Mouse (Mus musculus): ENCODE measurements around the gene Mpp1. TPM values are rescaled to one million over a fixed set of nuclear protein-coding genes. Genes with fewer than 3 reads are reported as not detected.

Gene Mpp1
- total RNA-seq (2015) (95.3 and 104 TPM in 2 replicates), total RNA-seq (2017) (88.8 and 97.8 TPM in 2 replicates)

DNA sequence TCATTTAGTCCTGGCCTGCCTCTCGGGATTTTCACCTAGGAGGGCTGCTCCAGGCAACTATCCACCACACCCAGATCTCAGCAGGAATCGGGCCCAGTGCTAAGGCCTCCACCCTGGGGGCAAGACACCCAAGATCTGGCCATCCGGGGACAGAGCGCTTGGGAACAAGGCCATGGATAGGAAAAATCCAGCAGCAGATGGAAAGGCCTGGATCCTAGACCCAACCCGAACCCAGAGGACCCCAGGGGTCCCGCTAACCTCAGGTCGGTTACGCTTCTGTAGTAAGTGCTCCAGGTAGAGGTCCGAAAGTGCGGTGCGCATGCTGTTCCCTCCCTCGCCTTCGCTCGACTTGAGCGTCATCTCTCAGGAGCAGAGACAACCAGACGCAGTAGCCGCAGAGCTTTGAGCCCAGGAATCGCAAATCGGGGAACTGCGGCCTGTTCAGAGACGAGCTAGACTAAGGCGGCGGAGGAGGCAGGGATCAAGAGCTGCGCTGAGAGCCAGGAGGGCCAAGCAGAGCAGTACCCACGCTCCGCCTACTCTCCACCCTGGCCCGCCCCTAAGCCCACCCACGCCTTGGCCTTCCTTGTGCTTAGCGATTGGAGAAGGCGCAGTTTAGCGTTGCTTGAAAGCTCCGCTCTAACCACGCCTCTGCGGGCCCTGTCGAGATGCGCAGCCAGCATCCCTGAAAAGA, at the start of gene Mpp1:
Gene Mpp1 (minus strand): TSS at position 550 of the 694 bp plus-strand sequence.
- peak; percentile 93 for ATAC-seq (ENCODE audit: poor library complexity, severe bottlenecking)

DNA sequence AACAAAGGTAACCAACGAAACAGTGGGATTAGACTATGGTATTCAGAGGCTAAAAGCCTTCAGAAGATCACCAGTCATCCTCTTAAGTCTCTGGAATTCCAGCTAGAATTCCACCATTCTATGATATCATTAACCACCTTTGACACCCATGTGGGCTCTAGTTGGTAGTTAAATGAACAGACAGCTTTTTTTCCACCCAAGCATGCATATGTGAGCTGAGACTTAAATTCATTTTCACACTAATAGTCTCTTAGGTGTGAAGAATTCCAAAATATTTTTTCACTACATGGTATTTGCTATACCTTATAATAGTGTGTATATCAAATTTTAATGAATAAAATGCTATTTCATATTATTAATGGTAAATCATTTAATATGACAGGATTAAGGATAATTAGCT, 32.9 kb upstream of the Mpp1 start, which contains the start of gene Smim9:
Gene Smim9 (minus strand): TSS at position 101 of the 400 bp plus-strand sequence.
- ATAC-seq (ENCODE audit: poor library complexity, severe bottlenecking), result no peak

DNA sequence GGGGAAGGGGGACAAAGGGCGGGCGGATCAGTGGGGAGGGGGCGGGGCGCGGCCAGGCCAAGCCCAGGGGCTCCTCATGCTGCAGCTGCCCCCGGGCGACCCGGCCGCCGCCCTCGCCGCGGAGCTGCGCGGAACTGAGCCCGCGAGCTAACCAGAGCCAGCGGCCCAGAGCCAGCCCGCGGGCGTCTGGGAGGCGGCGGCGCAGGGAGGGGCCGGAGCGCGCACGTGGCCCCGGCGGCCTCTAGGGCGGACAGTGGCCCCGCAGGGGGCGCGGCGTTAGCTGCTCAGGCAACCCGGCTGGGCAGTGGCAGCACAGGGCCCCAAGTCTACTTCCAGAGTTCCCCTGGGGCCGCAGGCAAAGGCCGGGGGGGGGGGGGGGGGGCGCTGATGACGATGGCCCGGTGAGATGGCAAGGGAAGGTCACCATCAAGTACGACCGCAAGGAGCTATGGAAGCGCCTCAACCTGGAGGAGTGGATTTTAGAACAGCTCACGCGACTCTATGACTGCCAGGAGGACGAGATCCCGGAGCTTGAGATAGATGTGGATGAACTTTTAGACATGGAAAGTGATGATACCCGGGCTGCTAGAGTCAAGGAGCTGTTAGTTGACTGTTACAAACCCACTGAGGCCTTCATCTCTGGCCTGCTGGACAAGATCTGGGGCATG, 24.9 kb upstream of the Mpp1 start:
- ATAC-seq (ENCODE audit: poor library complexity, severe bottlenecking), result peak; percentile 84

DNA sequence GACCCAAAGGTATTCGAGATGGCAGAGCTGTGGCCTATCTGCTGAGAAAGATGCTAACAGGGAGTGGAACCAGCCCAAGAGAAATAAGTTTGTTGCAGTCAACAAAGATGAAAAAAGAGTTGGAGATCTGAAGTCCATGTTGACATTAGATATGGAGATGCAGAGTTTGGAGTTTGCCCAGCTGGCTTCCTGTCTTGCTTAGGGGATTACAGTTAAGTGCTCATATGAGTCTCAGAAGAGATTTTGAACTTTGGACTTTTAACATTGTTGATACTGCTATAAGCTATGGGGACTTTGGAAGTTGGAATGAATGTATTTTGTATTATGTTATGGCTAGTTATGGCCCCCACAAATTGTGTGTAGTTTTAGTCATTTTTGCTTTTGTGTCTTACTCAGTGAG, 21.4 kb upstream of the Mpp1 start:
- ATAC-seq (ENCODE audit: poor library complexity, severe bottlenecking), result no peak

DNA sequence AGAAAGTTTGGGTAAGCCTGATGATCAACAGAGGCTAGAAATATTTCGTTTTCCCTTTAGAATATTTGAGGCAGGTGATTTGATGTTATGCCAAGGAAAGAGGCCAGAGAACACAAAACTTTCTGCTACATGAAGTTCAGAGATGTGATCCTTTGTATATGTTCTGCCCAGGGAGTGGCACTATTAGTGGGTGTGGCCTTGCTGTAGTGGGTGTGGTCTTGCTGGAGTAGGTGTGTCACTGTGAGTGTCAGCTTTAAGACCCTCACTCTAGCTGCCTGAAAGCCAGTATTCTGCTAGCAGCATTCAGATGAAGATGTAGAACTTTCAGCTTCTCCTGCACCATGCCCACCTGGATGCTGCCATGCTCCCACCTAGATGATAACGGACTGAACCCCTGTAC, 19.5 kb upstream of the Mpp1 start:
- ATAC-seq (ENCODE audit: poor library complexity, severe bottlenecking), result no peak

DNA sequence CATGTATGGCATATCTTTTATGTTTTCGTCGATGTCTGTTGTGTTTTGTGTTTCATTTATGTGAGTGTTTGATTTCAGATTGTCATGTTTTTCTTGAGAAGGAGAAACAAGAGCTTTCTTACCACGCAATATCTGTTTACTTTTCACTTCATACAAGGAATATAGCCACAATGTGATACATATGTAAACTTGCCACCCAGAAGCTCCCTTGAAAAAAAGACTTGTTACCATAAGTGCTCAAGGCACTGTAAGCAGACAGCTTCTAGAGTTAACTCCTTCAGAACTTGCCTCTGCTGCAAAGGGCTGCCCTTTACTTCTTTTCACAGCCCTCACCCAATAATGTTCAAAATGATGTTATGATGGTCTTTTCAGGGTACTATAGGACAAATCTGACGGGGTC, 17.6 kb upstream of the Mpp1 start:
- ATAC-seq (ENCODE audit: poor library complexity, severe bottlenecking), result no peak

DNA sequence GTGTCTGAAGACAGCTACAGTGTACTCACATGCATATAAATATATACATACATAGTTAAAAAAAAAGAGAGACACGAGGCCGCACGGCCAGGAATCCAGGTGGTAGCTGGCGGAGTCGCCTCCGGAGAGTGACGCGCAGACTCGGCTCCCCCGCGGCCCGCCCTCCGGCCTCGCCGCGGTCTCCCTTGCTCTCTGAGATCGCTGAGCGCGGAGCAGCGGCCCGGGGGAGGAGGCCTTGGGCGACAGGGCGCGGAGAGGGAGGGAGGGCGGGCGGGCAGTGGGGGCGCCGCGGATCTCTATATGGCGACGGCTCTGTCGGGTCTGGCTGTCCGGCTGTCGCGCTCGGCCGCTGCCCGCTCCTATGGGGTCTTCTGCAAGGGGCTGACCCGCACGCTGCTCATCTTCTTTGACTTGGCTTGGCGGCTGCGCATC, 12.3 kb upstream of the Mpp1 start:
- ATAC-seq (ENCODE audit: poor library complexity, severe bottlenecking), result peak; percentile 66; the same call in 1 of the 2 replicates

DNA sequence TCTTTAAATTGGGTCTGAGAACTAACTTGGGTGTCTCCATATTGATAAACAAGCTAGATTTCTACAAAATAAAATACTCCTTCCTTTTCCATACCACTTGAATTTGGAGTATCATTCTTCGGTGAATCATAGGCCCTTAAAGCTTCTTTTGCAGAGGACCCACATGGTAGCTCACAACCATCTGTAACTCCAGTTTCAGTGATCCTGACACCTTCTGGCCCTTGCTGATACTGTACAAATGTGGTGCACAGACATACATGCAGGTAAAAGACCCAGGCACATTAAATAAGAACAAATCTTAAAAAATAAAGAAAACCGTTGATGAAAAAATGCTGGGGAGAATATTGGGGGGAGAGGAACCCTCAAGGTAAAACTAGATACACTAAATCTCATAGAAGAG, 7.4 kb upstream of the Mpp1 start:
- ATAC-seq (ENCODE audit: poor library complexity, severe bottlenecking), result no peak

DNA sequence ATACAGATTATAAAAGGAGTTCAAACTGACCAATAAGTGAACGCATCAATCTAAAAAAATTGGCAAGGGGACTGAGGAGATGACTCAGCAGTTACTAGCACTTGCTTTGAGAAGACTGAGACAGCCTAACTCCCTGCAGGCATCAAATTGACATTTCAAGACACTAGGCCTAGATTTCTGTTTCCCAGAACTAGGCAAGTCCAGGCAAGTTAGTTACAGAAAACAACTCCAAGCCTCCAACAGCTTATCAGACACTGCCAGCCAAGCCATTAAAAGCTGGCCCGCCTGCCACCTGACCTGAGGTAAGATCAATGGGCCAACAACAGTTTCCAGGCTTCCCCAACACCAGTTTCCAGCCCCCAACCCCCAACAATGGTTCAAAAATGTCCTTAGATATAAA, 6.9 kb upstream of the Mpp1 start:
- no peak for ATAC-seq (ENCODE audit: poor library complexity, severe bottlenecking)

DNA sequence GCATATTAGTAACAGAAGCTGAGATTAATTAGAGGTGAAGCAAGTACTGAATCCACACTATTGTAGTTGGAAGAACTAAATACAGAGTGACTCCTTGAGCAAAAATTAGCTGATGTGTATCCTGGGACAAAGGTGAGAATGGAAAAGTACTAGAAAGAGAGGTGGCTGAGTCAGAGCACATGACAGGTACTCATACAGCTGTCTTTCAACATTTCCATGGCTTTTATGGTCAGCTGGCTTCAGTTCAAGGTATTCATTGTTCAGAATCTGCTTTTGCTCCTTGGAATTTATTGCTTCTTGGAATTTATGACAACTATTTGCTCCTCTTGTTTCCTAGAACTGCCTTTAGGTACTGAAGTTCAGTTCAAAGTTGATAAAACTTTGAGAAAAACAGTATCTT, 6.1 kb upstream of the Mpp1 start:
- no peak for ATAC-seq (ENCODE audit: poor library complexity, severe bottlenecking)

DNA sequence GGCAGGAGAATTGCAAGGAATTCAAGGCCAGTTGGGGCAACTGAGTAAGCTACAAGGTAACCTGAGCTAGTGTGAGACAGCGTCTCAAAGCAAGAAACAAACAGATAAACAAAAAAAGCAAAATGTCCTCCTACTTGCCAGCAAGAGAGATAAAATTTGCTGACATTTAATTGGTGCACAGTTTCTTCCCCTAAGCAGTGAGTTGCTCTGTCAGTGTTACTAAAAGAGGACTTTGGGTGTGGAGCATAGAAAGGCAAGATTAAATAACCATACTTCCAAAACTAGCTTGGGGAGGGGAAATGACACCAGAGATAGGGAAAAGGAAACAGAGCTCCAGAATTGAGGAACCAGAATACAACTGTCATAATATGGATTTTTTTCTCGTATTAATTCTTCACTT, 1.3 kb downstream of the Mpp1 start:
- ATAC-seq (ENCODE audit: poor library complexity, severe bottlenecking), result peak; percentile 19; the same call in 1 of the 2 replicates

DNA sequence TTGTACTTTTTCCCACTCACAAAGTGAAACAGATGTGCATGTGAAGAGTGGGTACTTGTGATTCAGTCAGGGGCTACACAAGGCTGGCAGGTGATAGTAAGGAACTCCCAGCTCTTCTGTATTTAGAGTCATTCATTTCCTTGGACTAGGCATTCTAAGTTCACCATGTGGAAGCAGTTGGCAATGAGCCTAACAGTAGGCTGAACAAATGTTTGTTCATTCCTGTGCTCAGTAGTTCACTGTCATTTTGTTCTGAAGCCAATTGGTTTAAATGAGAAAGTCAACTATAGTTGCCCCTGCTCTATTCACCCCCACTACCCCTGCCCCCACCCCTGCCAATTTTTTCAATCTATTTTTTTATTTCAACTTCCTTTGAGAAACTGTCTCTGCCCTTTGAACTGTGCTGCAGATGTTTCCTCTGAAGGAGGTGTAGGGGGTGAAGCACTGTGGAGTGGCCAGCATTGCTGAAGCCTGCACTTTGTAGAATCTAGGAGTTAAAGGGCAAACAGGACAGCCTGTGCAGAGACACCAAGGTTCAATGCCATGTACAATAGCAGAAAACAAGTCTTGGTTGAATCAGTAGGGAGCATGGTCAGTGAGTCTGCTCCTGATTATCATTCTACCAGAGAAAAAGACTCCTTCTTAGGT, 2.4 kb downstream of the Mpp1 start:
- no peak for ATAC-seq (ENCODE audit: poor library complexity, severe bottlenecking)

DNA sequence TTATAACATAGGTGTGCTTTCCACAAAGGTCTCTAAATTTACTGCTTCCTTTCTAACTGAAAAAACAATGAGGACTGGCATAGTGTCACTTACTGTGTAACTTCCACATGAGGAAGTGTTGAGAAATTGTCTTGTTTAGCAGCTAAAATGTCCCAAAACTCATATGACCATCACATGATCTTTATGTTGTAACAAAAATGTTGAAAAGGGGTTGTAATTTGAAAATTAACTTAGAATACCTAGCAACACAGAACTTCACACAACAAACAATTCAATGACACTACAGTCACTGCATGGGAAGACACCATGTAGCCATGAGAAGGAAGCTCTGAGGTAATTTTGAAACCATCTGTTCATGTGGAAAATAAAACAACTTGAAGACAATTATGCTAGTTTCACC, 3.9 kb downstream of the Mpp1 start:
- ATAC-seq (ENCODE audit: poor library complexity, severe bottlenecking), result peak; percentile 51

DNA sequence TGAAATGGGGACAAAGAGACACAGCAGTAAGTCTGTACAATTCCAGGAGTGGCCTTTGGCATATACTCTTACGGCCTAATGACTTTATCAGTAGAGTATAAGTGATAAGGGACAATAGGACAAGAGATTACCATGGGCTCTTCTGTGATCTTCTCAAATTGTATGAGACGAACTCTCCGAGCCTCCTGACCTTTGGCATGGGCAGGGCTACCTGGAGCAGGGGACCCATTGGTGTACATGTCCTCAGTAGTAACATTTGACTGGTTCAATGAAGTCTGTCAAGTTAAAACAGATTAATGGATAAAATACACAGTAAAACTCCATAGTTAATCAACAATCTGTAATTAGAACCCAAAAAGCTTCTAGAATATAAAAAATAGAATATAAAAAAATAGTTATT, 5.2 kb downstream of the Mpp1 start:
- no peak for ATAC-seq (ENCODE audit: poor library complexity, severe bottlenecking)

DNA sequence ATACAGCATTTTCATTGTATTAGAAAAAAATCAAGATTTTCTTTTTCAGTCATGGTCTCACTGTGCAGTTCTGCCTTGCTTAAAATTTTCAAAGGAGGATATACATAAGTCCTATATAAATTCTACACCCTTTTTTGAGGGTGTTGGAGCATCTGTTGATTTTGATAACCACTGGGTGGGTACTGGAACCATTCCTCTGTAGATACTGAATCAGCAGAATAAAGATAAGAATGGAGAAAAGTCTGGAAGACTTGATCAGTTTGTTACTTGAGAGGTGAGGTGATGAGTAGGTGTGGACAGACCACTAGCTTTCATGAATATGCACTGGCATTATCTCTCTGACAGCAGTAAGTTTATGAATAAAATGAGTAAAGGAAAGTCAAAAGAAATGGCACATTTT, 15.3 kb downstream of the Mpp1 start:
- ATAC-seq (ENCODE audit: poor library complexity, severe bottlenecking), result no peak

DNA sequence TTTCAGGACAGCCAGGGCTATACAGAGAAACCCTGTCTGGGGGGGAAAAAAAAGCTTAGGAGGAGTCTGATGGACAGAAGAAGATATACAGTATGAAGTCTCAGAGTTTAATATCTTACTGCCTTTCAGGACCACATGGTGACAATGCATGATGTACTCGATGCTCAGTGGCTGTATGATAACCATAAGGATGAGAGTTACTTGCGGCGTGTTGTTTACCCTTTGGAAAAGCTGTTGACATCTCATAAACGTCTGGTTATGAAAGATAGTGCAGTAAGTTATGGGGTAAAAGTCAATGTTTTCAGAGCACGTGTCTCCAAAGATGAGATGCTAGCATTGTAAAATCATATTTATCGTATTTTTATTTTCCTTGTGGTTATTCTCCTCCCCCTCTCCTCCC, 28.5 kb downstream of the Mpp1 start:
- ATAC-seq (ENCODE audit: poor library complexity, severe bottlenecking), result no peak

DNA sequence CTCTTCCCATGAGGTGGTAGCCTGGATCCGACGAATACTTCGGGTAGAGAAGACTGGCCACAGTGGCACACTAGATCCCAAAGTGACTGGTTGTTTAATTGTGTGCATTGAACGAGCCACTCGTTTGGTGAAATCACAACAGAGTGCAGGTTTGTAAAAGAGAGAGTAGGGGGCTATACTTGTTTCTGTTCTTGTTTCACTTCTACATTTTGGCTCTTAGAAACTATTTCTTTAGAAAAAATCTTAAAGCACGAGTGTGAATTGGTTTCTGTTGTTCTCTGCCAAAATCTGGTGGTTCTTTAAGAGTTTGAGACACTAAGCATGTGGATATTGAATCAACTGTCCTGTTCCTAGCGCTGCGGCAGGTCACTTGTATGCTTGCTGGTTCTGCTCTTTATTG, 32.0 kb downstream of the Mpp1 start:
- no peak for ATAC-seq (ENCODE audit: poor library complexity, severe bottlenecking)

DNA sequence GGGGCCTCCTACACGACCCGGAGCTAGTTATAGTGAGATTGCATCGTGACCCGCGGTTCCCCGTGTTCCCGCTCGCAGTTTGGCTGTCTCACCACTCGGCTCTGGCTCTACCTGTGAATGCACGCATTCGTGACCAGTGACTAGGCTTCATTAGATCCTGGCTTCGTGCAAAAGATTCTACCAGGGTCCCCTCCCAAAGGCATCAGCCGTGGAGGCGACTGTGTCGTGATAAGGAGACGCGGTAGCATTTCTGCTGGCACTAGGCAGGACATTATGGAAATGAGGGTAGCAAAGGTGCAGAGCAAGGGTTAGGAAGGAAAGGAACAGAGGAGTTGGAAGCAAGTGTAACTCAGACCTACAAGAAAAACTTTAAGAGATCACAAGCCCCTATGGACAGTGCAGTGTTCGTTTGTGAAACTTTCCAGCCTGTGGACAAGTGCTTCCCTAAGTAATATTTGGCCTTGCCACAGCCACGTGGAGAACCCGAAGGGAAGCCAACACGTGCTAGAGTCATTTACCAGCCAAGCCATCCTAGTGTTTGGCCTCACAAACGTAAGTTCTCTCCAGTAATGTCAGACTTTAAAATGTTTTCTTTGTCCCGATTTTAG, 34.5 kb downstream of the Mpp1 start:
- no peak for ATAC-seq (ENCODE audit: poor library complexity, severe bottlenecking)

DNA sequence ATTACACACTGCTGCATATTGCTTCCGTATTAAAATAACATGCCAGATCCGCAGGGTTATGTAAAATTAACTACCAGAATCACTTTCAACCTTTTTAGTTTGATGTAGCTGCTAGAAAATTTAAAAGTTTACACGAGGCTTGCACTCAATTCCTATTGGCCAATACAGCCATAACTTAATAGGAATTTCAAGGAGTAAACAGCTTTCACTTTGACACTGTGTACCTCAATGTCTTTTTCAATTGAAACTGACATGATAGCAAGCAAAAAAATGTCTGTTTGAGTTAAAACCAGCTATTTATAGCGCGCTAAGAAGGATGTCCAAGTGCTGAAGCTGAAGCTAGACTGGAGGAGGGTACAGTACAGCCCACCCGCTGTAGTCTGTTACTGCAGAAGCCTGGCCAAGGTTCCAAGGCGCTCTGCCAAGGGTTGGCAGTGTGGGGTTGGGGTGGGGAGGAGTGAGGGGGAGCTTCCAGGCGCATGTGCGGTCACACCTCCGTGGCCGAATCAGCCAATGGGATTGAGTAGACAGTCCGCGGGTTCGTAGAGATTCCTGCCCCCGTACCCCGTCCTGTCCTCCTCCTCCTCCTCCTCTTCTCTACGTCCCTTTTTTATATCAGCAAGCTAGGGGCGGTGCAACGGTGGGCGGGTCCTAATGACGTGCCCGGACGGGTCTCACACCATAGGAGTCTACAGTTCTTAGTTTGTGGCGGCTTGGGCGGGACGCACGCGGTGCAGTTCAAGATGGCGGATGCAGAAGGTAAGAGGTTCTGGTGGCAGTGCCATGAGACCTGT, 35.2 kb downstream of the Mpp1 start, which contains the start of gene Dkc1:
Gene Dkc1 (plus strand): TSS at position 486 of the 794 bp plus-strand sequence.
- peak; percentile 99 for ATAC-seq (ENCODE audit: poor library complexity, severe bottlenecking)

DNA sequence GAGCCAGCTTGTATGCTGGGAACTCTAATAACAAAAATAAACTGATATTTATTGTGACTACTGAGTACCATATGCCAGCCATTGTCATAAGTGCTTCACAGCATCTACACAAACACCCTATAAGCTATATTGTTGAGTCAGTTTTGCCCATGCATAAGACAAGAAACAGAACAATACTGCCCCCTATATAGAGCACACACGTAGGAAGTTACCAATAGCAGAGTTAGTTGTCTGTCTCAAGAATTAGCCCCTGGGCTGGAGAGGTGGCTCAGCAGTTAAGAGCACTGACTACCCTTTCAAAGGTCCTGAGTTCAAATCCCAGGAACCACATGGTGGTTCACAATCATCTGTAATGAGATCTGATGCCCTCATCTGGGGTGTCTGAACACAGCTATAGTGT, 45.2 kb downstream of the Mpp1 start:
- peak; percentile 28; the same call in 1 of the 2 replicates for ATAC-seq (ENCODE audit: poor library complexity, severe bottlenecking)

All from megakaryocyte, adult 5-6 weeks (primary cell).